Mouse (Mus musculus): ENCODE measurements around the gene 9530068E07Rik.

Gene 9530068E07Rik

DNA sequence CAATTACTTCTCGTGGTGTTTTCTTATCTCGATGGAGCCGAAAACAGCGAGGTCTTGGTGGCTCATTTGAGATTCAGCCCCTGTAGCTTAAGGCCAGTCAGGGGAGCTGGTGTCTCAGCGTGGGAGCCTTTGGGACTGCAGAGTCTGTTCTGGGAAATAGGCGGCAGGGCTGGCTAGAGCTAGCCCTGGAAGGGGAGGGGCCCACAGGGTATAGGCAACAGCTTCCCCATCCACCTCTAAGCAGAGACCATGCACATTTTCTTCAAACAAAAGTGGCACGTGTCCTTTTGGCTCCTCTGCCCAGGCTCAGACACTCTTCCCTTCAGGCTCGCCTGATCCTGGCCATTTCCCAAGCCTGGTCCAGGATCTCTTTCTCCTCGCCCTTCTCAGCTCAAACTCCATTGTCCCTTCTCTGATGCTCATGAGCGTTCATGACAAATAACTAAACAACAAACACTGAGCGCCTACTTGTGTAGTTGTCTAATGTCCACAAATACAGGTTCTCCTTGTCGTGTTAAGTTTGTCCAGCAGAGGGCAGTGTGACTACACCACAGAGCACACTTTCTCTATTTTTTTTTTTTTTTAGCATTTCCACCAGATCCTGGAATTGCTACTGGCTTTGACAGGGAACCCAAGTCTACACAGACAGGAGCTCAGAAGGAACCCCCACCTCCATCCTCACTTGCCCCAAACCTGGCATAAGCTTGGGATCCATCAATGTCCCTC lies 25.0 kb downstream of the 9530068E07Rik start:
- peak; percentile 65 for DNase-seq (ENCODE audit: extremely low spot score)

- no peak for DNase-seq (ENCODE audit: extremely low spot score)
These were observed 33.2 kb downstream of the 9530068E07Rik start for GRCm38 (mm10) chr11:52429440-52429839.

- DNase-seq (ENCODE audit: extremely low spot score): no peak
These were observed 35.4 kb downstream of the 9530068E07Rik start for GRCm38 (mm10) chr11:52431594-52431993.

GRCm38 (mm10) chr11:52432148-52432547 lies 35.9 kb downstream of the 9530068E07Rik start:
- DNase-seq (ENCODE audit: extremely low spot score): no peak

DNA sequence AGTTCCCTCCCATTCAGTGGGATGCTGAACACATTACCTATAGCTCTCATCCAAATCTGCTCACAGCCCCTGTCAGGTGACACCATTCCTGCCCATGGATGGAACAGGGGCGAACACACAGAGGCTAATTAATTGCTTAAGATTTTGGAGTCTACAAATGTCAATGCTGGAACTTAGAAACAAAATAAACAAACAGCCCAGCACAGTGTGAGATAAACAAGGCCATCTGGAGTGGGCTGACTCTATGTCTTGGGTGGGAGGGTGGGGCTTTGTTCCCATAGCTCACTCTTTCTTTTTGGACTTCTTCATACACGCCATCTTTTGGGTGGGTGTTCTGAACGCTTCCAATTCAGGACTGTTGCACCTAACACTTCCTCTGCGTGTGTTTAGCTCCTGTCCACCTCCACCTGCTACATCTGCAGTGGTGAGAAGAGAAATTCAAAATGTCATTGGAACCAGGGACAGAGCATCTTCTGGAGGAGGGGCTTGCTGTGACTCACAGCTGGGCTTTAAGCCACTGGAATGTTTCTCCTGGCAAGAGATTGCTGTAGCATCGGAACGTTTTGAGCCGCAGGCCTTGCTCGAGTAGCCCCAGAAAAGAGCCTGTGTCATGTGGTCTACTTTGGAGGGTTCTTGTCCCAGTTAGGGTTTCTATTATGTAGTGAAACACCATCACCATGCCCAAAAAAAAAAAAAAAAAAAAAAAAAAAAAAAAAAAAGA lies 37.0 kb downstream of the 9530068E07Rik start:
- no peak for DNase-seq (ENCODE audit: extremely low spot score)

DNA sequence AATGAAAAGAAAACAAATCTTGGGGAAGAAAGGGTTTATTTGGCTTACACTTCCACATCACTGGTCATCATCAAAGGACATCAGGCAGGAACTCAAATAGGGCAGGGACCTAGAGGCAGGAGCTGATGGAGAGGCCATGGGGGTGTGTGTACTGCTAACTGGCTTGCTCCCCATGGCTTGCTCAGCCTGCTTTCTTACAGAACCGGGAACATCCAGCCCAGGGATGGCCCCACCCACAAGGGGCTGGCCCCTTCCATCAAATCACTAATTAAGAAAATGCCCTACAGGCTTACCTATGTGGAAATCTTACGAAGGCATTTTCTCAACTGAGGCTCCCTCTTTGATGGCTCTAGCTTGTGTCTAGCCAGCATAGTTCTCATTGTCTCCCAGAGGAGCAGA lies 37.6 kb downstream of the 9530068E07Rik start:
- no peak for DNase-seq (ENCODE audit: extremely low spot score)

- DNase-seq (ENCODE audit: extremely low spot score): no peak
These were observed 39.2 kb downstream of the 9530068E07Rik start for GRCm38 (mm10) chr11:52435466-52435865.

- peak; percentile 22 for DNase-seq (ENCODE audit: extremely low spot score)
These were observed 40.9 kb downstream of the 9530068E07Rik start for GRCm38 (mm10) chr11:52437123-52437522.

- DNase-seq (ENCODE audit: extremely low spot score): no peak
These were observed 44.9 kb downstream of the 9530068E07Rik start for GRCm38 (mm10) chr11:52441096-52441495.

DNA sequence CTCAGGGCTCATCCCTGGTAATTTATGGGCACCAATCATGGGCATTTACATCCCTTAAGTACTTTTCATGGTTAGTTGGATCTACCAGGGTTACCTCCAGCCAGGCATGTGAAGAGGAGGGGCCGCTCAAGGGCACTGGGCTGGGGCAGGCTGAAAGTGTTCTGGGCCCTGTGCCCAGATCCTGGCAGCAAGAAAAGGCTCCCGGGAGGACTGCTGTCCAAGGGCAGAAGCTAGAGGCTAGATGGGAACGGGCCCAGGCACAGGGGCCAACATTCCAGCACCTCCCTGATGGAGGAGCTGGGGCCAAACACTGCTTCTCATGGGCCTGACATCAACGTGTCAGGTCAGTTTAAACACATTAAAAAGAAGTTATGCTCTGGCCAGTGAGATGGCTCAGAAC lies 51.0 kb downstream of the 9530068E07Rik start:
- DNase-seq (ENCODE audit: extremely low spot score): no peak

DNA sequence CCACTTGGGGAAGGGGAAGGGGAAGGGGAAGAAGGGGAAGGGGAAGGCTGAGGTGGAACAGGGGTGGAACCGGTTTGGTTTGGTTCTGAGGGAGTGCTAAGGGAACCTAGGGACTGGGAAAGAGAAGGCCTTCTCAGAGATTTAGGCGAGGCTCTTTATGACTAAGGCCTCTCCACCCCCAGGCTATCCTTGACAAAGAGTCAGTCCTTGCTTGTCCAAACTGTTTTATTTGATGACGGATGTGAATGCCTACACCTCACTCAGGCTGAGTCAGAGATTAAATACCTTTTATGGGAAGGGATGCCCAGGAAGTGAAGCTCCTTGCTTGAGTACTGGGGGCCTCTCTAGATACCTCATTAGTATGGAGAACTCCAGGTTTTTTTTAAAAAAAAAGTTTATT lies 52.8 kb downstream of the 9530068E07Rik start:
- no peak for DNase-seq (ENCODE audit: extremely low spot score)

- DNase-seq (ENCODE audit: extremely low spot score): no peak
These were observed 62.1 kb downstream of the 9530068E07Rik start for GRCm38 (mm10) chr11:52458281-52458680.
